Mouse (Mus musculus) left cerebral cortex, adult 6 months (tissue): ENCODE data around the gene Mid2. TPM values are rescaled to one million over a fixed set of nuclear protein-coding genes. Genes with fewer than 3 reads are reported as not detected.

Experiments
- long read RNA-seq, 2 experiments: library from polyadenylated mRNA; unstranded; transcript quantifications; one replicate each; pipeline ENCODE4 v2.0.0; 2019 to 2020
- polyA plus RNA-seq: library from polyadenylated mRNA; unstranded; fragments of <200 nt; fragmentation: Nextera tagmentation; gene quantifications from 2 replicates; pipeline ENCODE4 v1.2.3, GENCODE M21; 2021

Mid2 gene
- 3.9 and 10.6 TPM in 2 replicates for polyA plus RNA-seq
- long read RNA-seq, experiment 1, partial matches to known transcripts = 2 of 14 reads
- long read RNA-seq, experiment 1, other reads (novel, unspliced or antisense) = 12 of 14 reads
- long read RNA-seq, experiment 2, partial matches to known transcripts = 0 of 1 reads
- long read RNA-seq, experiment 2, other reads (novel, unspliced or antisense) = 1 of 1 reads

DNA sequence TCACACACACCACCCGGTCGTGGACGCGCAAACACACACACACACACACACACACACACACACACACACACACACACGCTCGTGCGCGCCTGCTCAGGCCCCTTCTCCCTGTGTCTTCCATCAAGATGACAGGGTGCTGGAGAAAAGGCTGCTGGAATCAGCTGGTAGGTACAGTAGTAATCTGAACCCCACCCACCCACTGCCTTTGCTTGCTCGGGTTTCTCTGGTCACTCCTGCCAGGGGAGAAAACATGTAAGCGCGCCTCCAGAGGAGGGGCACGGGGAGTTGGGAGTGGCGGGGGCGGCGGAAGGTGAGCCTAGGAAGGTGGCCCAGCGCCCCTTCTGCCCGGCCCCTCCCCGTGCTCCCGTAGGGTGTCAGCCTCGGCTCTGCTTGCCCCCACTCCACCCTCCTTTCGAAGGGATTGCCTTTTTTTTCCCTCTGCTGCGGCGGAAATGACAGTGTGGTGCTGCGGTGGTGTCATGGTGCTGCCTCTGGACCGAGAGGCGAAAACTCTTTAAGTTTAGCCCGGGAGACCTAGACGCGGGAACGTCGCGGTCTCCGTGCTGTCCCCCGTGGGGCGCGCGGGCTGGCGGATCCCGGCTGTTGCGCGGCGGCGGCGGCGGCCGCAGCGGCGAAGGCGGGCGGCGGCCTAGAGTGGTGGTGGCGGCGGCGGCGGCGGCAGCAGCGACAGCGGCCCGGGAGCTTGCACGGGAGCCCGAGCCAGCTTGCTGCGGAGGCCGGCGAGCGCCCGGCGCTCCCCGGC lies at the start of gene Mid2:
TSS of gene Mid2 (plus strand) at position 121 of the 763 bp plus-strand sequence.

DNA sequence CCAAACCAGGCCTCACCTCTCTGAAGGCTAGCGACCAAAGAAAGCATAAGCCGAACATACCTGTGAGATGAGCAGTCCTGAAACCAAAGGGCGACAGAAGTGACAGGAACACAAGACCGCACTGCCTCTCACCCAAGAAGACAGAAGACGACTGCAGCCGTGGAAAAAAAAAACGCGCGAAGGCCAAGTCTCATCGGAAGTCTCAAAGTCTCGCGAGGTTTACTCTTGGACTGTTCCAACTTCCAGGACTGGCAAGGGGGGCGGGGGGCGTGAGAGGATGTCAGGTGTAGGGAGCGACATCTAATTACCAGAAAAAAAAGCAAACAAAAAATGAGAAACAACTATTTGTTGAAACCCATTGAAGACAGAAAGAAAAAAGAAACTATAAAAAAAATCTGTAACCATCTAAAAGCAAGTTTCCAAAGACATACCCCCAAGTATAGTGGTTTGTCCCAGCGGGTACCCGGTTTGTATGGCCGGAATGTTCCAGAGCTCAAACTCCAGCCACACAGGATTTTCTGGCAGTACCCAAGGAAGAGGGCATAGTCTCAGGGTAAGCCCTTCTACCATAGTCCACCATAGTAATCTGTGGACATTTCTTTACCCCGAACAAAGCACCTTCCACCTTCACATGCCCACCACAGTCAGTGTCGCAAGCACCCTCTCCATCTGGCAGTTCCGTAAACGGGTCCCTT lies 149.1 kb downstream of the Mid2 start, which contains the start of gene Tex13b:
TSS of gene Tex13b (minus strand) at position 122 of the 695 bp plus-strand sequence.

Other genes starting within 250 kb of the Mid2 start
- gene Prps1, start 208.0 kb upstream of the Mid2 start, polyA plus RNA-seq = 41.4 and 48.2 TPM in 2 replicates
- gene Tsc22d3, start 63.9 kb upstream of the Mid2 start, polyA plus RNA-seq = 77.1 and 106 TPM in 2 replicates
- gene Tex13b, start 148.8 kb downstream of the Mid2 start, polyA plus RNA-seq = not detected in 2 replicates
- gene Vsig1, start 243.0 kb downstream of the Mid2 start, polyA plus RNA-seq = not detected in 2 replicates